Mouse (Mus musculus): ENCODE results near the gene Rnft2. TPM values are rescaled to one million over a fixed set of nuclear protein-coding genes. Genes with fewer than 3 reads are reported as not detected.

Rnft2 gene
- total RNA-seq, 2 experiments from 2014 or later: not detected

DNA sequence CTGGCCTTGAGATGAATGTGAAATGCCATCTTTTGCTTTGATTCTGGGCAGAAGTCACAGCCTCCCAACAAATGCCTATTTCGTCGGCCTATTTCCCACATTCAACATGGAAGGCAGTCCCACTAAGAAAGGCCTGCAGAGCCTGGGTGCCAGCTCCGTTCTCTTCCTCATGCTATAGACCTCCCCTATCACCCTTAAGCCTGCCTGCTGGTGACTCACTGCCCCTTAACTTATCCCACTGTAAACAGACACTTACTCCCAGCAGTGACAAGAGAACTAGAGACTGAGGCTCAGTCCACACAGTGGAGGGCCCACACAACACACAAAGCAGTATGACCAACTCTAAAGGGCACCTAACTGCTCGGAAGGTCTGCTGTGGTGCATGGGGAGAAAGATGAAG lies 100.6 kb downstream of the Rnft2 start:
- no peak for ATAC-seq (replicated peaks; ENCODE audit: low FRiP score, poor library complexity, severe bottlenecking)

- ATAC-seq (replicated peaks; ENCODE audit: low FRiP score, poor library complexity, severe bottlenecking): no peak
Observed at GRCm38 (mm10) chr5:118143211-118144026, 101.5 kb downstream of the Rnft2 start.

GRCm38 (mm10) chr5:118142471-118142870 lies 102.4 kb downstream of the Rnft2 start:
- no peak for ATAC-seq (replicated peaks; ENCODE audit: low FRiP score, poor library complexity, severe bottlenecking)

Other genes starting within 250 kb of the Rnft2 start
- gene Tesc, start 217.4 kb downstream of the Rnft2 start, total RNA-seq (2015; ENCODE audit: low replicate concordance): not detected in 2 replicates
- 0.64 TPM in 1 of 2 replicates, not detected in the other for gene Tesc, start 217.4 kb downstream of the Rnft2 start, total RNA-seq (2017; ENCODE audit: low replicate concordance)
- 0.84 and 4.0 TPM in 2 replicates for gene Fbxw8, start 89.7 kb downstream of the Rnft2 start, total RNA-seq (2015; ENCODE audit: low replicate concordance)
- gene Fbxw8, start 89.7 kb downstream of the Rnft2 start, total RNA-seq (2017; ENCODE audit: low replicate concordance): 0.30 and 3.2 TPM in 2 replicates
- not detected in 2 replicates for gene Hrk, start 80.5 kb downstream of the Rnft2 start, total RNA-seq (2015; ENCODE audit: low replicate concordance)
- not detected in 2 replicates for gene Hrk, start 80.5 kb downstream of the Rnft2 start, total RNA-seq (2017; ENCODE audit: low replicate concordance)
- 0.72 and 1.7 TPM in 2 replicates for gene 2410131K14Rik, start 111 bp upstream of the Rnft2 start, total RNA-seq (2015; ENCODE audit: low replicate concordance)
- gene 2410131K14Rik, start 111 bp upstream of the Rnft2 start, total RNA-seq (2017; ENCODE audit: low replicate concordance): 0.39 and 1.7 TPM in 2 replicates